Mouse (Mus musculus): ENCODE results near the gene Jund. TPM values are rescaled to one million over a fixed set of nuclear protein-coding genes. Genes with fewer than 3 reads are reported as not detected.

The Jund gene
- total and polyA plus RNA-seq, 3 experiments = 191 to 283 (median 279) TPM

DNA sequence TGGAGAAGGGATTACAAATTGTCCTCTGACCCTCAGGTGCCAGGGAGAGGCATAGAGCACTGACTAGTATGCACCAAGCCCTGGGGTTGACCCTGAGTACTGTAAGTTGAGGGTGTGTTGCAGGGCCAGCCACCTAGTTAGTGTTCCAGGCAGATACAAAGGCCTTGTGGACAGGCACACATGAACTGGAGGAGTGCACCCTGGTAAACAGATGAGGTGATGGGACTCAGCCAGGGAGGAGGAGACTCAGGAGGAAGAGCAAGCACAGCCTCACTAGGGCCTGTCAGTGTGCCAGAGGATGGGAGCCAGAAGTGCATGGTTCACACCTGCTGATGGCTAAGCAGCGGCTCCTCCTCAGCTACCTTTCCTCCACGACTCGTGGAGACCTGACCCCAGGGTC is 18.7 kb upstream of the Jund start:
- no peaks in the 10 kb centered on the region for H3K9me3 ChIP-seq (replicated peaks; ENCODE audit: low read length)
- H3K27ac ChIP-seq (ENCODE audit: insufficient read depth, low read depth) = no peak overlapping the region
- no peak for DNase-seq (ENCODE audit: extremely low read depth)
- peaks cover 22 to 87% of the 10 kb centered on the region in 2 experiments for H3K4me1 ChIP-seq (ENCODE audit: control insufficient read depth in 1 of 2, insufficient read depth in 2 of 2)
- no peak overlapping the region for H3K4me2 ChIP-seq (ENCODE audit: insufficient read depth, low read depth, poor library complexity, severe bottlenecking)
- H3K79me2 ChIP-seq (replicated peaks; ENCODE audit: control insufficient read depth, extremely low read depth, insufficient read depth, poor library complexity, severe bottlenecking) = peaks cover 4% of the 10 kb centered on the region; the same call in 1 of the 2 replicates
- dilution Hi-C loops (cut with MboI; ENCODE audit: extremely low pct_ligation_motif_present, extremely low pct_unique_long_range_greater_than_20kb, low sequenced_read_pairs) (no loop called here), in situ Hi-C loops (cut with MboI; ENCODE audit: low pct_ligation_motif_present, low pct_unique_long_range_greater_than_20kb, low sequenced_read_pairs) (no loop called here)
- H3K36me3 ChIP-seq (replicated peaks in 1 of 2; ENCODE audit: control insufficient read depth in 1 of 2, insufficient read depth in 1 of 2, low read length in 1 of 2) = peaks cover 42 to 44% of the 10 kb centered on the region in 2 experiments
- H3K9ac ChIP-seq (ENCODE audit: insufficient read depth, low read depth) = no peak overlapping the region
- H3K27me3 ChIP-seq (replicated peaks) = no peaks in the 10 kb centered on the region
- H3K4me3 ChIP-seq (replicated peaks in 1 of 3; ENCODE audit: low read depth in 2 of 3, low read length in 2 of 3, poor library complexity in 1 of 3) = no peak overlapping the region
- no peak for TF ChIP-seq HCFC1 (IDR thresholded peaks at IDR 0.05; ENCODE audit: low read depth, low read length)
- TF ChIP-seq BHLHE40 (IDR thresholded peaks at IDR 0.05; ENCODE audit: low read depth, low read length) = no peak

DNA sequence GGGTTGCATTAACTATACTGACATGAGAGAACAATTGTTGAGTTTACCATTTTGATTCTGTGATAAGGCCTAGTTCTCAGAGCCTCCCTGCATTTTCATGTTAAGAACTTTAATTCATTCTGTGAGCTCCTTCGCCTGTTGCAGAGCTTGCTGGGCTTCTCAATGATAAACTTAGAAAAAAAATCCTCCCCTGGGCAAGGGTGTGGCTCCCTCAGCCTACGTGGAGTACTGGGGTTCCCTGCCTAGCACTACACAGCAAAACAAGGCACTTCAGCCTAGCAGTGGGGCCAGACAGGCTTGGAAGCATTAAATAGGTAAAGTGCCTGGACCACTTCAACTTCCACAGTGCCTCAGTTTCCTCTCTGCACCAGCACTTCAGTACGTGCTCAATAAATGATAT is 17.3 kb upstream of the Jund start:
- Histone ChIP-seq H3K9me3 (replicated peaks; ENCODE audit: low read length) (no peaks in the 10 kb centered on the region), H3K4me1 (ENCODE audit: control insufficient read depth in 1 of 2, insufficient read depth in 2 of 2) (peaks cover 9 to 73% of the 10 kb centered on the region in 2 experiments), H3K9ac (ENCODE audit: insufficient read depth, low read depth) (no peak overlapping the region), H3K4me2 (ENCODE audit: insufficient read depth, low read depth, poor library complexity, severe bottlenecking) (no peak overlapping the region), H3K27ac (ENCODE audit: insufficient read depth, low read depth) (no peak overlapping the region), H3K36me3 (replicated peaks in 1 of 2; ENCODE audit: control insufficient read depth in 1 of 2, insufficient read depth in 1 of 2, low read length in 1 of 2) (peaks cover 37 to 38% of the 10 kb centered on the region in 2 experiments), H3K79me2 (replicated peaks; ENCODE audit: control insufficient read depth, extremely low read depth, insufficient read depth, poor library complexity, severe bottlenecking) (no peaks in the 10 kb centered on the region), H3K4me3 (replicated peaks in 1 of 3; ENCODE audit: low read depth in 2 of 3, low read length in 2 of 3, poor library complexity in 1 of 3) (no peak overlapping the region), H3K27me3 (replicated peaks) (no peaks in the 10 kb centered on the region)
- in situ Hi-C loops (cut with MboI; ENCODE audit: low pct_ligation_motif_present, low pct_unique_long_range_greater_than_20kb, low sequenced_read_pairs) (no loop called here), dilution Hi-C loops (cut with MboI; ENCODE audit: extremely low pct_ligation_motif_present, extremely low pct_unique_long_range_greater_than_20kb, low sequenced_read_pairs) (no loop called here)
- TF ChIP-seq RCOR1 (conservative IDR thresholded peaks at IDR 0.05; ENCODE audit: low read depth, low read length) (no peak), TBP (conservative IDR thresholded peaks at IDR 0.05; ENCODE audit: low read depth, low read length) (no peak), ZKSCAN1 (IDR thresholded peaks at IDR 0.05; ENCODE audit: borderline replicate concordance, low read depth, low read length) (no peak)
- no peak for DNase-seq (ENCODE audit: extremely low read depth)

DNA sequence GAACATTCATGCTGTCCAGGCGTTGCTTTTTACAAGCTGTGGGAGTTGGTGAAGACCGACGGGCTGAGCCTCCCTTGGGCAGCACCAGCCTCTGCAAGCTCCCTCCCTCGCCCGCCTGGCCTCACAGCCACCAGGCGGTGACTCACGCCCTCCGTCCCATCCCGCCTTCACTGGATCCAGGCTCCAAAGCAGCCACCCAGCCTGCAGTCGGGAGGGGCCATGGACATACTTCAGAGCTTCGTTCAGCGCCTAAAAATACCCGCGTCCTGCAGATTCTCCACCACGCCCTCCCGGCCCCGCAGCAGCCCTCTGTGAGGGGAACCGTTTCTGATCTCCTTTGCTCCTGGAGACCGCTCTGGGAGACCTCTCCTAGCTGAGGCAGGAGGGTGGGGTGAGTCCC is 16.6 kb upstream of the Jund start:
- Histone ChIP-seq H3K4me2 (ENCODE audit: insufficient read depth, low read depth, poor library complexity, severe bottlenecking) (no peak overlapping the region), H3K9ac (ENCODE audit: insufficient read depth, low read depth) (no peak overlapping the region), H3K4me1 (ENCODE audit: control insufficient read depth in 1 of 2, insufficient read depth in 2 of 2) (peaks cover 8 to 65% of the 10 kb centered on the region in 2 experiments), H3K27me3 (replicated peaks) (no peaks in the 10 kb centered on the region), H3K36me3 (replicated peaks in 1 of 2; ENCODE audit: control insufficient read depth in 1 of 2, insufficient read depth in 1 of 2, low read length in 1 of 2) (peaks cover 34 to 36% of the 10 kb centered on the region in 2 experiments), H3K79me2 (replicated peaks; ENCODE audit: control insufficient read depth, extremely low read depth, insufficient read depth, poor library complexity, severe bottlenecking) (no peaks in the 10 kb centered on the region), H3K27ac (ENCODE audit: insufficient read depth, low read depth) (no peak overlapping the region), H3K4me3 (replicated peaks in 1 of 3; ENCODE audit: low read depth in 2 of 3, low read length in 2 of 3, poor library complexity in 1 of 3) (no peak overlapping the region), H3K9me3 (replicated peaks; ENCODE audit: low read length) (no peaks in the 10 kb centered on the region)
- dilution Hi-C loops (cut with MboI; ENCODE audit: extremely low pct_ligation_motif_present, extremely low pct_unique_long_range_greater_than_20kb, low sequenced_read_pairs) = no loop called here
- DNase-seq (ENCODE audit: extremely low read depth) = no peak
- in situ Hi-C loops (cut with MboI; ENCODE audit: low pct_ligation_motif_present, low pct_unique_long_range_greater_than_20kb, low sequenced_read_pairs) = no loop called here
- TF ChIP-seq CHD1 (IDR thresholded peaks at IDR 0.05; ENCODE audit: low read depth, low read length) (no peak), NELFE (IDR thresholded peaks at IDR 0.05; ENCODE audit: low read depth, low read length) (no peak), USF1 (IDR thresholded peaks at IDR 0.05; ENCODE audit: low read depth, low read length) (no peak), POLR2A (IDR thresholded peaks at IDR 0.05; ENCODE audit: low read depth, low read length) (no peak), IRF4 (IDR thresholded peaks at IDR 0.05; ENCODE audit: low read depth, low read length) (no peak), MAX (IDR thresholded peaks at IDR 0.05; ENCODE audit: low read length) (no peak), E2F4 (IDR thresholded peaks at IDR 0.05; ENCODE audit: insufficient replicate concordance, low read depth, low read length) (no peak), EP300 (IDR thresholded peaks at IDR 0.05; ENCODE audit: low read length) (no peak), ZKSCAN1 (IDR thresholded peaks at IDR 0.05; ENCODE audit: borderline replicate concordance, low read depth, low read length) (no peak), SIN3A (IDR thresholded peaks at IDR 0.05; ENCODE audit: low read length) (no peak), MAZ (IDR thresholded peaks at IDR 0.05; ENCODE audit: low read depth, low read length) (no peak), MXI1 (IDR thresholded peaks at IDR 0.05; ENCODE audit: low read depth, low read length) (no peak), CTCF (conservative IDR thresholded peaks at IDR 0.05 in 1 of 2, IDR thresholded peaks at IDR 0.05 in 1 of 2; ENCODE audit: low read depth in 2 of 2, low read length in 2 of 2) (no peak)

All from CH12.LX (cell line).